Mouse (Mus musculus) MEL-GATA-1-ER (cell line): ENCODE results near the gene Npas2.

Experiments
- DNase-seq: peaks from one replicate; pipeline ENCODE4 v3.0.0-alpha.2; 2012; ENCODE audit warnings: low read depth; ENCODE audit errors: extremely low read depth

Gene Npas2

GRCm38 (mm10) chr1:39192997-39193861 lies at the start of gene Npas2:
Npas2 (plus strand) TSS chr1:39193731.
- no peak for DNase-seq

- no peak for DNase-seq
Measured at GRCm38 (mm10) chr1:39156778-39157177, 36.8 kb upstream of the Npas2 start.

GRCm38 (mm10) chr1:39160167-39160566 lies 33.4 kb upstream of the Npas2 start:
- no peak for DNase-seq

- DNase-seq = no peak
Measured at GRCm38 (mm10) chr1:39163077-39163476, 30.5 kb upstream of the Npas2 start.

GRCm38 (mm10) chr1:39176690-39177089 lies 16.8 kb upstream of the Npas2 start:
- DNase-seq = no peak

GRCm38 (mm10) chr1:39177211-39177610 lies 16.3 kb upstream of the Npas2 start:
- no peak for DNase-seq

- no peak for DNase-seq
Measured at GRCm38 (mm10) chr1:39179806-39180205, 13.7 kb upstream of the Npas2 start.

GRCm38 (mm10) chr1:39180517-39180916 lies 13.0 kb upstream of the Npas2 start:
- DNase-seq = no peak

GRCm38 (mm10) chr1:39181901-39182300 lies 11.6 kb upstream of the Npas2 start:
- DNase-seq = no peak

- DNase-seq = no peak
Measured at GRCm38 (mm10) chr1:39185833-39186232, 7.7 kb upstream of the Npas2 start.

GRCm38 (mm10) chr1:39186711-39187437 lies 6.7 kb upstream of the Npas2 start:
- no peak for DNase-seq

- no peak for DNase-seq
Measured at GRCm38 (mm10) chr1:39191122-39191521, 2.4 kb upstream of the Npas2 start.

GRCm38 (mm10) chr1:39192460-39192996 lies 1.0 kb upstream of the Npas2 start:
- DNase-seq = no peak

GRCm38 (mm10) chr1:39193862-39194675 lies 538 bp downstream of the Npas2 start:
- DNase-seq = no peak

GRCm38 (mm10) chr1:39194959-39195358 lies 1.4 kb downstream of the Npas2 start:
- DNase-seq = no peak

- DNase-seq = no peak
Measured at GRCm38 (mm10) chr1:39196126-39196525, 2.6 kb downstream of the Npas2 start.

- no peak for DNase-seq
Measured at GRCm38 (mm10) chr1:39196676-39197375, 3.3 kb downstream of the Npas2 start.

- DNase-seq = no peak
Measured at GRCm38 (mm10) chr1:39205021-39205420, 11.5 kb downstream of the Npas2 start.

- DNase-seq = no peak
Measured at GRCm38 (mm10) chr1:39205697-39206096, 12.2 kb downstream of the Npas2 start.

GRCm38 (mm10) chr1:39206942-39207341 lies 13.4 kb downstream of the Npas2 start:
- DNase-seq = no peak

- DNase-seq = no peak
Measured at GRCm38 (mm10) chr1:39210928-39211327, 17.4 kb downstream of the Npas2 start.
